Mouse (Mus musculus) cerebellum, postnatal 4 days (tissue): ENCODE results near the gene Cryba4.

Experiments used
- DNase-seq, 2 experiments: peaks; one replicate each; pipeline ENCODE4 v3.0.0; 2022; ENCODE audit warnings: low spot score in 2 of 2, mixed read lengths in 1 of 2

Gene Cryba4

GRCm38 (mm10) chr5:112252400-112252799, at the start of gene Cryba4:
Cryba4 (minus strand) TSS chr5:112252518.
- DNase-seq: no peak

DNA sequence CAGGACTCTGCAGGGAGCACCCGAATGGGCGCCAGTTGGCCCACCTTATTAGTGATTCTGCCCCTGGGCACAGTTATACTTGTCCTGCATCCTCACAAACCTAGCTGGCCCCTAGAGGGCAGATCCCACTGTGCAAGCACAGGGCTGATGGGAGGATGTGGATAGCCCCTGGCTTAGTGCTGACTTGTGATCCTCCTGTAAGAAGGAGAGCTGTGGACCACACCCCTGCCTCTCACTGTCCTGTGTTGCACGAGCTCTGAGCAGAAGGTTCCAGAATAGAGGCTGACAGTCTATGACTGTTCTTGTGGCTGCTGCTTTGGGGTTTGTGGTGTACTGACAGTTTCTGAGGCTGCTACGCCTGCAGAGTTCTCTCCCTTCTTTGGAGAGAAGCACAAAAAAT, 49.4 kb upstream of the Cryba4 start:
- no peak for DNase-seq

GRCm38 (mm10) chr5:112300721-112301308, 48.5 kb upstream of the Cryba4 start:
- DNase-seq: no peak

DNA sequence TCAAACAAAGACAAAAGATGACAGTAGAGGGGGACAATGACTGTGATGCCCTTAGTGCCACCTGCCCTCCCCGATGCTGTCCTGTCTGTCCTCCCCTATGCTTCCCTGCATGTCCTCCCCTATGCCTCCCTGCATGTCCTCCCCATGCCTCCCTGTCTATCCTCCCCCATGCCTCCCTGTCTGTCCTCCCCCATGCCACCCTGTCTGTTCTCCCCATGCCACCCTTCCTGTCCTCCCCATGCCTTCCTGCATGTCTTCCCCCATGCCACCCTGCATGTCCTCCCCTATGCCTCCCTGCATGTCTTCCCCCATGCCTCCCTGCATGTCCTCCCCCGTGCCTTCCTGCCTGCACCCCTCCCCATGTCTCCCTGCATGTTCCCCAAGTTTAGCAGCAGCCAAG, 47.8 kb upstream of the Cryba4 start:
- no peak for DNase-seq

- DNase-seq: no peak
Measured at GRCm38 (mm10) chr5:112299399-112299798, 47.1 kb upstream of the Cryba4 start.

- DNase-seq: no peak
Measured at GRCm38 (mm10) chr5:112298226-112298988, 46.1 kb upstream of the Cryba4 start.

DNA sequence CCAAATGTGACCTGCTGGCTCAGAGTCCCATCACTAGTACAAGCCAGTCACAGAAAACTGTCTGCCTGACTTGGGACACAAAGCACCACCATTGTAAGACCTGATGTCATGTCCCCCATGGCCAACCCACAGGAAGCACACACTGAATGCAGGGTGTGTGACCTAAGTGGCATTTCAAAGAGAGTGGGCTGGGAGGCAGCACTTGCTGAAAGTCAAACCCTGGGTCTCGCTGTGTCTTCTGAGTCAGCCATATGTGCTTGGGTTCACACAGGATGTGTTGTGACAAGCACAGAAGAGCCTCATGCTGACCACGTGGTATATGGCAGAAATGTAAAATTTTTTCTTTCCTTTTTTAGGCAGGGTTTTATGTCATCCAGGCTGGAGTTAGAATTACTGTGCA, 44.9 kb upstream of the Cryba4 start:
- no peak for DNase-seq

DNA sequence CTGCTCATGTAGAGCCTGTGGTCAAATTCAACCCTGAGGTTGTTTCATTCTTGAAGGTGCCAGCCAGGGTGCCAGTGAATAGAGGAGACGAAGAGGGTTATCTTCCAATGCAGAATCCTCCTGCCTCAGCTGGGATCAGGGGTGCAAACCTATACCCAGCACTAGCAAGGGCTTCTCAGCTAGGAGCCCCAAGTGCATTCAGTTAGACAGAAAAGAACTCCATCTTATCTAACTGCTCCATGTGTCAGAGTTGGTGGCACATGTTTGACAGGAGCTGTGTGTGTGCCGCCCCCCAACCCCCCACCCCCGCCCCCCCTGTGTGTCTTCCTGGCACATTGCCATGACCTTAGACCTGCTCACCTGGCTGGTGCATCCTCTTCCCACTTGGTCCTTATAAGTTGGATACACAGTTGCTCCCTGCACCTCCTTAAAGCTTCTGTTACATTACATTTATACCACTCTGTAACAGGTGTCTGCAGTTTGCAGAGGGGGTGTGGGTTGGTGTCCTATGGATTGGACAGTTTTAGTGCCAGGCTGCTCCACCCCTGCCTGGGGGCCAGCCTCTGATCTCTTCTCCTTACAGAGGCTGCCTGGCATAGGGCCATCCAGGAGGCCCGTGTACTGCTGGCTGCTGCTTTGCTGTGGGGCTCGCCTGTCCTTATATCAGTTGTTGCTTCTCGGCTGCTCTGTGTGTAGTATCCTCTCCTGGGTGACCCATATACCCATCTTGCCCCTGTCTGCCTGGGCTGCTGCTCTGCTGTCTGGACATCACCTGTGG, 44.3 kb upstream of the Cryba4 start:
- no peak for DNase-seq

DNA sequence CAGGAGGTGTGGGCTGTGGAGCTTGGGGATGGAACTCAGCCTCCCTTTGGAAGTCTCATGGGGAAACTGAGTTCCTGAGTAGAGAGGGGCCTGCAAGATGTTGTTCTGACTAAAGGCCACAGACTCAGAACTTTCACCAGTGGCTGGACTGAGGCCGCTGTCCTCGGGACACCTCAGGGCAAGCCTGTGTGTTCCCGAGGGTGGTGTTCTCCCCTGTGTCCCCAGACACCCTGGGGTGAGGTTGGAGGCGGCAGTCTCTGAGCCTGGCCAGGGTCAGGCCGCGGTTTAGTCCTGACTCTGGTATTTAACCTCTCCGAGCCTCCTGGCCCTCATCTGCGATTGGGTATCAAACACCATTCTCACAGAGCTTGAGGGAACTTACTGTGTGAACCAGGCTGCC, 43.2 kb upstream of the Cryba4 start:
- DNase-seq: no peak

DNA sequence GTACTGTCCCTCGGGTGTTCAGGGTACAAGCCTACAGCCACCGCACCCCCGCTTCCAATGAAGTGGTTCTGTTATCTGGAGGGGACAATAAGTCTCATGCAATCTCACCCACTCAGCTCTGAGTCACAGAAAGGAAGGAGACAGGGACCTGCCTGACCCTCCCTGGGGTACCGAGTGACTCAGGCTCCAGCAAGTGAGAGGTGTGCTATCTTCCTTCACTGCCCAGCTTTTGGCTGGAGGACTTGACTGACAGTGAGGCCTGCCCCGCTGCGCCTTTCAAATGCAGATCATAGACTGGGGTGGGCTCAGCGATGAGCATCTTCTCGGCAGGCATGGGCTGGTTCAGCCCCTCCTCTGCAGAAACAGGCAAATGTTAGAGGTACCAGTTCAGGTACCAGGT, 42.8 kb upstream of the Cryba4 start:
- no peak for DNase-seq

GRCm38 (mm10) chr5:112294696-112295095, 42.4 kb upstream of the Cryba4 start:
- DNase-seq: no peak

- no peak for DNase-seq
Measured at GRCm38 (mm10) chr5:112293800-112294199, 41.5 kb upstream of the Cryba4 start.

GRCm38 (mm10) chr5:112292343-112292980, 40.1 kb upstream of the Cryba4 start:
- no peak for DNase-seq

DNA sequence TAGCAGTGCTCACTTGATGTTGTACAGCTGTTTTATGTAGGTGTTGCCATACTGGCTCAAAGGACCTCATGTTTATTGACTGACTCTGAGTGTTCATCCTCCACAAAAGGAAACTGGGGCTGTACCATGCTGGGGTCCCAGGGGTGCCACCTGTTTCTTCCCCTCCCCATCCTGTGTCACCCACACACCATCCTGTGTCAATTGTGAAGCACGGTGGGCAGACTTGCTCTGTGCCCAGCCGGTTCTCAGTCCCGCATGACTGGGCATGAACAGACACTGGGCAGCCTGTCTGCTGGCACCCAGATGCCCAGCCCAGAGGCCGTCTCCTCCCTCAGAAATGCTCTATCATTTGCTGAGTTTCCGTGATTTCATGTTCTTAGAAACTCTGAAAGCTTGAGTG, 39.5 kb upstream of the Cryba4 start:
- peak in 1 of 2 experiments; percentile 24 for DNase-seq

GRCm38 (mm10) chr5:112290536-112290880, 38.2 kb upstream of the Cryba4 start:
- DNase-seq: no peak

DNA sequence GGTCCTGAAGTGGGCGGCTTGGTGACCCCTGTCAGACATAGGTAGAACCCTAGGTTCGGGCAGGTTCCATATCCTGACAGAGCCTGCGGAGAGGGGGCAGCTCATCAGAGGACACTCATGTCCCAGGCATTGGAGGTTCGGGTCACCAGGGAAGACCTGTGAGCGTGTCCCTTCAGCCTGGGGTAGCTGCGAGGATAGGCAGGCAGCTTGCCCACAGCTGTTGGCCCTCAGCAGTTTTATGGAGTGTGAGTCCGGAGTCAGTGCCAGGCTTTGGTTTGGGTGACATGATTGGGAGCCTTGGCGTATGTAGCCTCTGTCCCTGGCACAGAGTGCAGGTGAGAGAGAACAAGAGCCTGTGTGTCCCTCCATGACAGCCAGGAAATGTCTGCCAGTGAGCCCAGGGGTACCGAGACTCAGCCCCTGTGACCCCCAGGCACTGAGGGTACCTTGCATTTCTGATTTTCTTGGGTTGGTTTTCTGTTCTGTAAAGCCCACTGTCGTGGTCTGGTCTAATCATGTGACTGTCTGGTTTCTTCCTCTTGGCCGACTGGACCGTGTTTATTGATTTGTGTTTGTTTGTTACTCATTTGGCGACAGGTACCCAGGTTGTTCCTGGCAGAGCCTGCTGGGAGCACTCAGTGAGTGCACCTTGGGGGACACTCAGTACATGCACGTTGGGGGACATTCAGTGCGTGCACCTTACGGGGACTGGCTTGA, 37.7 kb upstream of the Cryba4 start:
- DNase-seq: peak in 1 of 2 experiments; percentile 37

DNA sequence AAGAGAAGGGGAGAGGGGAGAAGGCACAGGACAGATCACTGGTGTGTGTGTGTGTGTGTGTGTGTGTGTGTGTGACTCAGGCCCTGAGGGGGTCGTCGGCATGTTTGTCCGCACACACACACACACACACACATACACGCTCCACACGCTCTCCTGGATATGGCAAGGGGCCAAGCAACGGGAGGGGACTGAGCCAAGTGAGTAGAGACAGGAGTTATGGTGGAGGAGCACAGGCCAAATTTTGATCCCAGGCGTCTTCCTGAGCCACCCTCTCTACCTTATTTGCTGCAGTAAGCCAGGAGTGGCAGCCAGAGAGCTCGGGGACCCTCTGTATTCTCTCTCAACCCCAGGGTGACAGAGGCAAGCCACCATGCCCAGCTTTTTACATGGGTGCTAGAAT, 36.9 kb upstream of the Cryba4 start:
- DNase-seq: peak in 1 of 2 experiments; percentile 50

GRCm38 (mm10) chr5:112288193-112289141, 36.1 kb upstream of the Cryba4 start:
- DNase-seq: no peak

- no peak for DNase-seq
Measured at GRCm38 (mm10) chr5:112287652-112288051, 35.3 kb upstream of the Cryba4 start.

- no peak for DNase-seq
Measured at GRCm38 (mm10) chr5:112286984-112287641, 34.8 kb upstream of the Cryba4 start.
